Mouse (Mus musculus): ENCODE data around the gene Myo1b. TPM values are rescaled to one million over a fixed set of nuclear protein-coding genes. Genes with fewer than 3 reads are reported as not detected.

Myo1b gene
- polyA plus RNA-seq, 1 experiment from 2014 or later = 27.4 TPM

GRCm38 (mm10) chr1:51743756-51744425 is 172.0 kb downstream of the Myo1b start:
- no peaks in the 10 kb centered on the region for H3K9me3 ChIP-seq (replicated peaks)
- peaks cover 14% of the 10 kb centered on the region for H3K4me1 ChIP-seq (replicated peaks)
- no peak overlapping the region for H3K4me2 ChIP-seq
- no peaks in the 10 kb centered on the region for H3K27me3 ChIP-seq
- H3K4me3 ChIP-seq = no peak overlapping the region
- WGBS = 91% methylated on average over 3 of the region's 3 CpGs
- no peaks in the 10 kb centered on the region for H3K36me3 ChIP-seq
- no peak overlapping the region for H3K9ac ChIP-seq
- ATAC-seq (replicated peaks; ENCODE audit: insufficient number of reproducible peaks, insufficient read depth, low FRiP score, low read depth) = no peak
- H3K27ac ChIP-seq = no peak overlapping the region

- no peak overlapping the region for H3K4me2 ChIP-seq
- ATAC-seq (replicated peaks; ENCODE audit: insufficient number of reproducible peaks, insufficient read depth, low FRiP score, low read depth) = no peak
- no peak overlapping the region for H3K4me3 ChIP-seq
- no peak overlapping the region for H3K27ac ChIP-seq
- H3K9ac ChIP-seq = no peak overlapping the region
- H3K9me3 ChIP-seq (replicated peaks) = no peaks in the 10 kb centered on the region
- 100% methylated on average over 1 of the region's 1 CpGs for WGBS
- no peaks in the 10 kb centered on the region for H3K36me3 ChIP-seq
- no peaks in the 10 kb centered on the region for H3K27me3 ChIP-seq
- peaks cover 3% of the 10 kb centered on the region for H3K4me1 ChIP-seq (replicated peaks)
Observed at GRCm38 (mm10) chr1:51742586-51742985, 173.3 kb downstream of the Myo1b start.

- Histone ChIP-seq H3K9ac (no peak overlapping the region), H3K36me3 (no peaks in the 10 kb centered on the region), H3K4me1 (replicated peaks) (no peaks in the 10 kb centered on the region), H3K4me3 (no peak overlapping the region), H3K27ac (no peak overlapping the region), H3K9me3 (replicated peaks) (no peaks in the 10 kb centered on the region), H3K27me3 (no peaks in the 10 kb centered on the region), H3K4me2 (no peak overlapping the region)
- ATAC-seq (replicated peaks; ENCODE audit: insufficient number of reproducible peaks, insufficient read depth, low FRiP score, low read depth) = no peak
- 72% methylated on average over 10 of the region's 10 CpGs for WGBS
Observed at GRCm38 (mm10) chr1:51740626-51741231, 175.1 kb downstream of the Myo1b start.

GRCm38 (mm10) chr1:51739252-51739852 is 176.5 kb downstream of the Myo1b start:
- ATAC-seq (replicated peaks; ENCODE audit: insufficient number of reproducible peaks, insufficient read depth, low FRiP score, low read depth) = no peak
- WGBS = 54% methylated on average over 5 of the region's 5 CpGs

GRCm38 (mm10) chr1:51736822-51737221 is 179.0 kb downstream of the Myo1b start:
- H3K4me2 ChIP-seq = no peak overlapping the region
- no peak overlapping the region for H3K9ac ChIP-seq
- 63% methylated on average over 2 of the region's 2 CpGs for WGBS
- no peaks in the 10 kb centered on the region for H3K27me3 ChIP-seq
- H3K9me3 ChIP-seq (replicated peaks) = no peaks in the 10 kb centered on the region
- no peak overlapping the region for H3K4me3 ChIP-seq
- ATAC-seq (replicated peaks; ENCODE audit: insufficient number of reproducible peaks, insufficient read depth, low FRiP score, low read depth) = no peak
- no peaks in the 10 kb centered on the region for H3K36me3 ChIP-seq
- no peak overlapping the region for H3K27ac ChIP-seq
- H3K4me1 ChIP-seq (replicated peaks) = no peaks in the 10 kb centered on the region

More at GRCm38 (mm10) chr1:51739252-51739852, 176.5 kb downstream of the Myo1b start:
- H3K36me3 ChIP-seq = no peaks in the 10 kb centered on the region
- no peak overlapping the region for H3K9ac ChIP-seq
- no peaks in the 10 kb centered on the region for H3K4me1 ChIP-seq (replicated peaks)
- H3K9me3 ChIP-seq (replicated peaks) = no peaks in the 10 kb centered on the region
- no peak overlapping the region for H3K4me2 ChIP-seq
- H3K4me3 ChIP-seq = no peak overlapping the region
- no peak overlapping the region for H3K27ac ChIP-seq
- H3K27me3 ChIP-seq = no peaks in the 10 kb centered on the region

GRCm38 (mm10) chr1:51734721-51735120 is 181.2 kb downstream of the Myo1b start:
- no peak overlapping the region for H3K4me2 ChIP-seq
- WGBS = 64% methylated on average over 6 of the region's 6 CpGs
- H3K4me1 ChIP-seq (replicated peaks) = no peaks in the 10 kb centered on the region
- no peak overlapping the region for H3K4me3 ChIP-seq
- H3K27me3 ChIP-seq = no peaks in the 10 kb centered on the region
- ATAC-seq (replicated peaks; ENCODE audit: insufficient number of reproducible peaks, insufficient read depth, low FRiP score, low read depth) = no peak
- no peaks in the 10 kb centered on the region for H3K36me3 ChIP-seq
- H3K9ac ChIP-seq = no peak overlapping the region
- no peaks in the 10 kb centered on the region for H3K9me3 ChIP-seq (replicated peaks)
- H3K27ac ChIP-seq = no peak overlapping the region

GRCm38 (mm10) chr1:51729407-51729806 is 186.5 kb downstream of the Myo1b start:
- no peaks in the 10 kb centered on the region for H3K9me3 ChIP-seq (replicated peaks)
- WGBS = 83% methylated on average over 1 of the region's 1 CpGs
- no peak overlapping the region for H3K9ac ChIP-seq

GRCm38 (mm10) chr1:51728816-51729215 is 187.1 kb downstream of the Myo1b start:
- no peak for ATAC-seq (replicated peaks; ENCODE audit: insufficient number of reproducible peaks, insufficient read depth, low FRiP score, low read depth)
- H3K4me3 ChIP-seq = no peak overlapping the region
- WGBS = 72% methylated on average over 4 of the region's 4 CpGs

More at GRCm38 (mm10) chr1:51729407-51729806, 186.5 kb downstream of the Myo1b start:
- H3K27ac ChIP-seq = no peak overlapping the region
- H3K4me2 ChIP-seq = no peak overlapping the region
- H3K36me3 ChIP-seq = no peaks in the 10 kb centered on the region
- no peak for ATAC-seq (replicated peaks; ENCODE audit: insufficient number of reproducible peaks, insufficient read depth, low FRiP score, low read depth)
- H3K4me3 ChIP-seq = no peak overlapping the region
- H3K4me1 ChIP-seq (replicated peaks) = no peaks in the 10 kb centered on the region
- no peaks in the 10 kb centered on the region for H3K27me3 ChIP-seq

GRCm38 (mm10) chr1:51719897-51720673 is 195.8 kb downstream of the Myo1b start:
- no peak overlapping the region for H3K4me2 ChIP-seq
- no peaks in the 10 kb centered on the region for H3K27me3 ChIP-seq
- H3K9me3 ChIP-seq (replicated peaks) = no peaks in the 10 kb centered on the region
- no peak for ATAC-seq (replicated peaks; ENCODE audit: insufficient number of reproducible peaks, insufficient read depth, low FRiP score, low read depth)
- H3K36me3 ChIP-seq = no peaks in the 10 kb centered on the region
- H3K4me3 ChIP-seq = no peak overlapping the region
- 68% methylated on average over 9 of the region's 9 CpGs for WGBS
- H3K27ac ChIP-seq = no peak overlapping the region
- H3K4me1 ChIP-seq (replicated peaks) = no peaks in the 10 kb centered on the region
- no peak overlapping the region for H3K9ac ChIP-seq

More at GRCm38 (mm10) chr1:51728816-51729215, 187.1 kb downstream of the Myo1b start:
- no peaks in the 10 kb centered on the region for H3K9me3 ChIP-seq (replicated peaks)
- no peaks in the 10 kb centered on the region for H3K27me3 ChIP-seq
- no peak overlapping the region for H3K9ac ChIP-seq
- no peak overlapping the region for H3K27ac ChIP-seq
- no peak overlapping the region for H3K4me2 ChIP-seq
- H3K36me3 ChIP-seq = no peaks in the 10 kb centered on the region
- no peaks in the 10 kb centered on the region for H3K4me1 ChIP-seq (replicated peaks)

- 71% methylated on average over 2 of the region's 2 CpGs for WGBS
- H3K4me1 ChIP-seq (replicated peaks) = no peaks in the 10 kb centered on the region
Observed at GRCm38 (mm10) chr1:51710831-51711230, 205.0 kb downstream of the Myo1b start.

GRCm38 (mm10) chr1:51706106-51706505 is 209.8 kb downstream of the Myo1b start:
- Histone ChIP-seq H3K9me3 (replicated peaks) (no peaks in the 10 kb centered on the region), H3K27ac (no peak overlapping the region), H3K4me2 (no peak overlapping the region), H3K36me3 (no peaks in the 10 kb centered on the region), H3K4me3 (no peak overlapping the region), H3K9ac (no peak overlapping the region), H3K4me1 (replicated peaks) (no peaks in the 10 kb centered on the region), H3K27me3 (no peaks in the 10 kb centered on the region)
- no peak for ATAC-seq (replicated peaks; ENCODE audit: insufficient number of reproducible peaks, insufficient read depth, low FRiP score, low read depth)
- WGBS = 81% methylated on average over 3 of the region's 3 CpGs

More at GRCm38 (mm10) chr1:51710831-51711230, 205.0 kb downstream of the Myo1b start:
- no peak for ATAC-seq (replicated peaks; ENCODE audit: insufficient number of reproducible peaks, insufficient read depth, low FRiP score, low read depth)
- H3K9me3 ChIP-seq (replicated peaks) = no peaks in the 10 kb centered on the region
- no peaks in the 10 kb centered on the region for H3K36me3 ChIP-seq
- H3K4me3 ChIP-seq = no peak overlapping the region
- H3K4me2 ChIP-seq = no peak overlapping the region
- H3K9ac ChIP-seq = no peak overlapping the region
- no peak overlapping the region for H3K27ac ChIP-seq
- no peaks in the 10 kb centered on the region for H3K27me3 ChIP-seq
